Mouse (Mus musculus) liver, embryonic 15.5 days (tissue): ENCODE measurements around the gene Rbms3. TPM values are rescaled to one million over a fixed set of nuclear protein-coding genes. Genes with fewer than 3 reads are reported as not detected.

Experiments
- ATAC-seq: fragments of 200-750 bp; cut with Nextera tagmentation; 2 replicates; pipeline ENCODE4 v1.8.0; 2017; ENCODE audit warnings: moderate number of reproducible peaks, mild to moderate bottlenecking, moderate library complexity; ENCODE audit not compliant: insufficient read depth
- H3K27ac ChIP-seq: fragments of 300-500 bp; sonication (generic); replicated peaks from 2 replicates; pipeline ENCODE4 v1.5.1; 2015; ENCODE audit warnings: mild to moderate bottlenecking, inconsistent platforms
- H3K27me3 ChIP-seq: fragments of 300-500 bp; sonication (generic); 2 replicates; pipeline ENCODE4 v1.6.1; 2015; ENCODE audit warnings: mild to moderate bottlenecking, inconsistent platforms
- H3K36me3 ChIP-seq: fragments of 300-500 bp; sonication (generic); replicated peaks from 2 replicates; pipeline ENCODE4 v1.6.1; 2015; ENCODE audit warnings: moderate library complexity, mild to moderate bottlenecking, inconsistent platforms
- H3K4me1 ChIP-seq: fragments of 300-500 bp; sonication (generic); replicated peaks from 2 replicates; pipeline ENCODE4 v1.6.1; 2015; ENCODE audit warnings: inconsistent platforms
- H3K4me2 ChIP-seq: fragments of 300-500 bp; sonication (generic); 2 replicates; pipeline ENCODE4 v1.6.1; 2015; ENCODE audit warnings: moderate library complexity, mild to moderate bottlenecking, inconsistent platforms
- H3K4me3 ChIP-seq: fragments of 300-500 bp; sonication (generic); replicated peaks from 2 replicates; pipeline ENCODE4 v1.5.1; 2015; ENCODE audit warnings: mild to moderate bottlenecking, inconsistent platforms
- H3K9ac ChIP-seq: fragments of 300-500 bp; sonication (generic); 2 replicates; pipeline ENCODE4 v1.6.1; 2015; ENCODE audit warnings: moderate library complexity, mild to moderate bottlenecking, inconsistent platforms
- H3K9me3 ChIP-seq: fragments of 300-500 bp; sonication (generic); replicated peaks from 2 replicates; pipeline ENCODE4 v1.6.1; 2016; ENCODE audit warnings: inconsistent platforms
- WGBS: fragments of 180-500 bp; shearing (Covaris S2); methylation state at CpG from one replicate; pipeline ENCODE4 v1.1.7; 2015; ENCODE audit warnings: mixed read lengths; ENCODE audit not compliant: insufficient replicate concordance; 5-methylcytosine and 5-hydroxymethylcytosine counted together
- polyA plus RNA-seq: library from polyadenylated mRNA; unstranded; fragments of >200 nt; fragmentation: Nextera tagmentation; extraction: Ambion mirVana; gene quantifications from 2 replicates; pipeline ENCODE4 v1.2.1, GENCODE M21; 2015

Gene Rbms3
- polyA plus RNA-seq, 1 experiment from 2014 or later, result 3.0 TPM

DNA sequence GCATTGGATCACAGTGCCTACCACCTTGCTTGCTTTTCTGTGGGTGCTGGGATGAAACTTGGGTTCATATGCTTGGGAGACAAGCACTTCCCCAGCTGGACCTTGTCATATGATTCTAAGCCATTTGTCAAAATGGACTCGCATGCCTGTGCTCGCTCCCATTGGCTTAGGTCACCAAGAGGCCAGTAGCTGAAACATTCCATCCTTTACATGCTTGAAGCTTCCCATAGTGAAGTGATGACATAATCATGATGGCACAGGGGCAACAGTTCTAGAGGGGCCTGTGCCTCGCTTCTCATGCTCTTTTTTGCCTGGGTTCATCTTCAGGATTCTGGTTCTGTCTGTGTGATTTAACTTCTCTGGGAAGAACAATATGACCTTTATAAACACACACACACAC, 857.9 kb downstream of the Rbms3 start:
- H3K4me1 ChIP-seq, result no peaks in the 10 kb centered on the region
- no peak overlapping the region for H3K9ac ChIP-seq
- no peak overlapping the region for H3K27ac ChIP-seq
- no peaks in the 10 kb centered on the region for H3K27me3 ChIP-seq
- H3K4me3 ChIP-seq, result no peak overlapping the region
- no peaks in the 10 kb centered on the region for H3K36me3 ChIP-seq
- no peaks in the 10 kb centered on the region for H3K9me3 ChIP-seq
- 58% methylated on average over 3 of the region's 3 CpGs for WGBS
- ATAC-seq, result no peak
- H3K4me2 ChIP-seq, result no peak overlapping the region

DNA sequence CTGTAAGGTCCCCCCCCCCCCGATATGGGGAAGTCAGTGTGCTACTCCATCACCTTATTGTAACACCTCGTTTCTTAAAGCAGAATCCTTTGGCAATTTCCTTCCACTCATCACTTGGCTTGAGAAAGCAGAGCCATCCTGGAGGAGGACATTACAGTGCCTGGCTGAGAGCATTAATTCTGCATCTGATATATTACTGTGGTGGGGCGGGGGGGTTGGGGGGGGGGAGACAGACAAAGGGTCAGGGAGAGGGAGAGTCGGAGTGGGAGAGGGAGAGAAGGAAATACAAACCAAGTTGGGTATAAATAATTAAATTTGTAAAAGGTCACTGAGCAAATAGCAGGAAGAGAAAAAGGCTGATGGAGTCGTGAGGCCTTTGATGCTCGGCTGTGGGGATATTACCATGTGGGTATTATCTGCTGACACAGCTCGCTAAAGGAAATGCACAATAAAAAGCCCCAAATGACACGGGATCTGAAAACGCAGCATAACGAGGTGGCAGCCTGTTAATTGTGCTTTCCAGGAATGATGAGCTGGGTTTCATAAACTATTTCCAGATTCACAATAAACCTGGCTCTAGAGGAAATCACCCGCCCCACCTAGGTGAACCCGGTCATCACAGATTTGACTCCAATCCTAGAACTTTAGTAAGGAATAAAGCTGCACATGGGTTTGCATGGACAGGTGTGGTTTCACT, 860.2 kb downstream of the Rbms3 start:
- ATAC-seq, result no peak
- Histone ChIP-seq H3K9ac (no peak overlapping the region), H3K4me1 (no peaks in the 10 kb centered on the region), H3K27me3 (no peaks in the 10 kb centered on the region), H3K36me3 (no peaks in the 10 kb centered on the region), H3K9me3 (no peaks in the 10 kb centered on the region), H3K4me2 (no peak overlapping the region), H3K27ac (no peak overlapping the region), H3K4me3 (no peak overlapping the region)
- 44% methylated on average over 12 of the region's 12 CpGs for WGBS

DNA sequence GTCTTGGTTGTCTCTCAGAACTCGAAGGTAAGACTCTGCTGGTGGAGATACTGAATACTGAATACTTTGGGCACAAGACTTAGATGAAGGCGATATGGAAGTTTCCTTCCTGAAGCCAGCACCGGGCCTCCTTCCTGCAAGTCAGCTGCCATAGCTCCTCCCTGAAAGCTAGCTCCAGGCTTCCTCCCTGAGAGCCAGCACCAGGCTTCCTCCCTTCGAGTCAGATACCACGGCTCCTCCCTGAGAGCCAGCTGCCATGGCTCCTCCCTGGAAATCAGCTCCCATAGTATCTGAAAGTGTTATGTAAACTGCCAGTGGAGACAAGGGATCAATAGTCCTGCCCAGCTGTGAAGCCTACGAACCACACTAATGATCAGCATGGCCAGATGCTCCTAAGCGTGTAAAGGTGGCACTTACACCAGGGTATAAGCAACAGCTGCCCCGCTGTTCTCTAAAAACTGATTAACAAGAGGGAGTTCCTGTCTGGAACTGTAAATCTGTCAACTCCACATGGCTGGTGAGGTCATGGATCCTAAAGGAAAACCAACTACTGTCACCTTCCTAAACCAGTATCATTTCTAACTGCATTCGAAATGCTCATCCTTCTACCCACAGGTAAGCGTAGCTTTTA, 867.2 kb downstream of the Rbms3 start:
- 29% methylated on average over 10 of the region's 10 CpGs for WGBS
- H3K4me3 ChIP-seq, result no peak overlapping the region
- H3K9ac ChIP-seq, result no peak overlapping the region
- no peaks in the 10 kb centered on the region for H3K4me1 ChIP-seq
- no peaks in the 10 kb centered on the region for H3K36me3 ChIP-seq
- no peak for ATAC-seq
- no peak overlapping the region for H3K4me2 ChIP-seq
- H3K9me3 ChIP-seq, result no peaks in the 10 kb centered on the region
- H3K27ac ChIP-seq, result no peak overlapping the region
- no peaks in the 10 kb centered on the region for H3K27me3 ChIP-seq

DNA sequence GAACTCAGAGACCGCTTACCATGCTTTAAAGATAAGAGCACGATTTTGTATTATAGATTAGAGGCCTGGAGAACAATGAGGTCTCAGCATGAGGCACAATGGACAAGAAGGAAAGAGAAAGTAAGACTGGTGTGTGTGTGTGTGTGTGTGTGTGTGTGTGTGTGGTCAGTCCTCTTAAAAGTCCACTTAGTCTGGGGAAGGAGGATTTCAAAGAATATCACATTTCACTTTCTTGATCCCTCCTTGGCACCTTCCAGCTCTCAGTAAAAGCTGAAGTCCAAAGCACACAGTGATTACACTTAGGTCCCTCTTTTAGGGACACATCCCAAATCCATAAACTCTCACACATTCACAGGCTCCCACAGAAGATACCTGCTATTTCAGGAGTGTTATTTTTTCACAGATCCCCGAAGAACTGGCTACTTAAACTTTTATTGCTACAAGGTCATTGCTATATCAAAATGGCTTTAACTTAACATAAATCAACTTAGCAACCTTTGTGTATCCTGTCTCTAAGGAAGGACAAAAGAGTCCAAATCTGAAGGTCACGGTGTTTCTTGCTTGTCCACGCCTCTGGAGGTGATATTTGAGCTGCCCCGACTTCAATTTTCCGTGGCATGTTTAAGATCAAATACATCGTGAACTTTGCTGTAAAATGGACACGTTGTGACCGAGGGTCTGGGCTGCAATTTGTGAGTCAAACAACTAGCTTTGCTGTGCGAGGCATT, 880.7 kb downstream of the Rbms3 start:
- Histone ChIP-seq H3K27me3 (no peaks in the 10 kb centered on the region), H3K9me3 (no peaks in the 10 kb centered on the region), H3K4me1 (no peaks in the 10 kb centered on the region), H3K27ac (no peak overlapping the region), H3K9ac (no peak overlapping the region), H3K4me2 (no peak overlapping the region), H3K36me3 (no peaks in the 10 kb centered on the region), H3K4me3 (no peak overlapping the region)
- no peak for ATAC-seq
- 57% methylated on average over 11 of the region's 11 CpGs for WGBS

DNA sequence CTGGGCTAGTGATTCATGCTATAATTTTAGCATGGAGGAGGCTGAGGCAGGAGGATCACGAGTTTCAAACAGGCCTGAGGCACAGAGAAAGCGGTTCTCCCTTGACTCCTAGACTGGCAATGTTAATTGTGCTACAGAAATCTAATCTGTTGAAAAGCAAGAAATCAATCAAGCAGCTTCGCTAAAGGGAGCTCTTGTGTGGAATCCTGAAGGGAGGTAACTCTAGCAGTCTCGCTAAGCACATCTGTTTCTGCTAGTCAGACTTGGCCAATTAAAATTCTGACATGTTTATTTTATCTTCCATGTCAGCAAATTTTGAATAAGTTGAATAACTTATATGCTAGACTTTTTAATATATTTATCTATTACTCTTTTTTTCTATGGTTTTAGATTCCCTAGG, 881.4 kb downstream of the Rbms3 start:
- no peaks in the 10 kb centered on the region for H3K9me3 ChIP-seq
- H3K9ac ChIP-seq, result no peak overlapping the region
- H3K36me3 ChIP-seq, result no peaks in the 10 kb centered on the region
- no peak overlapping the region for H3K27ac ChIP-seq
- H3K4me2 ChIP-seq, result no peak overlapping the region
- ATAC-seq, result no peak
- no peaks in the 10 kb centered on the region for H3K27me3 ChIP-seq
- WGBS, result 59% methylated on average over 4 of the region's 4 CpGs
- H3K4me1 ChIP-seq, result no peaks in the 10 kb centered on the region
- H3K4me3 ChIP-seq, result no peak overlapping the region

DNA sequence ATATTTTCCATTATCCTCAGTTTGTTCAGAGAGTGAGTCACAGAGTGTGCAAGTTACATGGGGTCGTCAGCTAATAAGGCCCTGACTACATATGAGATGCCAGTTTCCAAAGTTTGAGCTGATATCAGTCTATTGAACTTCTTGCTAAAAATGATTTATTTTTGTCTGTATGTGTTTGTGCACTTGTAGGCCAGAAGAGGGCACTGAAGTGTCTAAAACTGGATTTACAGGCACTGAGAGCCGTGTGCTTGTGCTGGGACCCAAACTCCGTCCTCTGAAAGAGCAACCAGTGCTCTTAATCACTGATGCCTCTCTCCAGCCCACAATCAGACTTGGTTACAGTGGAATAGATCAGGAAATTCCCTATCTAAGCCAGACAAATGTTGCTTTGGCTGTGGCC, 882.8 kb downstream of the Rbms3 start:
- no peak for ATAC-seq
- Histone ChIP-seq H3K4me1 (no peaks in the 10 kb centered on the region), H3K36me3 (no peaks in the 10 kb centered on the region), H3K9me3 (no peaks in the 10 kb centered on the region), H3K4me2 (no peak overlapping the region), H3K9ac (no peak overlapping the region), H3K27ac (no peak overlapping the region), H3K4me3 (no peak overlapping the region), H3K27me3 (no peaks in the 10 kb centered on the region)
- 47% methylated on average over 3 of the region's 3 CpGs for WGBS

DNA sequence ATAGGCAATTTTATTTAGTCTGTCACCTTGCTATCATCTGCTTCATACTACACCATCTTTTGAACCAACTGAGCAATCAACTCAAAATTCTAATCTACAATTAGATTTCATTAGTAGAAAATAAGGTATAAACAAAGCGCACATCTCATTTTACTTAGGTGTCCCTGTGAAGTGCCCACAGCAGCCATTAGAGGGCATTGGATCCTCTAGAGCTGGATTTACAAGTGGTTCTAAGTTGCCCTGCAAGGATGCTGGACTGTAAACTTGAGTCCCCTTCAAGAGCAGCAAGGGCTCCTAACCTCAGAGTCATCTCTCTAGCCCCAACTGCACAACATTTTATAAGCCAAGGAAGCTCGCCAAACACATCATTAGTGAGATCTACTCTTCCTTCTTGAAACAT, 891.9 kb downstream of the Rbms3 start:
- no peak for ATAC-seq
- Histone ChIP-seq H3K36me3 (no peaks in the 10 kb centered on the region), H3K27ac (no peak overlapping the region), H3K27me3 (no peaks in the 10 kb centered on the region), H3K9me3 (no peaks in the 10 kb centered on the region), H3K9ac (no peak overlapping the region), H3K4me1 (no peaks in the 10 kb centered on the region), H3K4me2 (no peak overlapping the region), H3K4me3 (no peak overlapping the region)
- WGBS, result 60% methylated on average over 2 of the region's 2 CpGs

DNA sequence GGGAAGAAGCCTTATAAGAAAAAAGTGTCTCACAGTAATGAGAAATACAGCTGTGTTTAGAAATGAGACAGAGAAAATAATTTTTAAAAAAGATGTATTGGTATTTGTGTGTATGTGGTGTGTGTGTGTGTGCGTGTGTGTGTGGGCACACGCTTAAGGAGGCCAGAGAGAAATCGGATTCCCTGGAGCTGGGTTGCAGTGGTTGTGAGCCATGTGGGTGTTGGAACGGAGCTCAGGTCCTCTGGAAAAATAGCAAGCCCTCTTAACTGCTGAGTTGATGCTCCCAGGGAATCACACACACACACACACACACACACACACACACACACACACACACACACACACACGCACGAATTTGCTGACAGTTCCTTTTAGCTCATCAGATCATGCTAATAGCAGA, 900.5 kb downstream of the Rbms3 start:
- Histone ChIP-seq H3K4me2 (no peak overlapping the region), H3K27ac (no peak overlapping the region), H3K4me3 (no peak overlapping the region), H3K4me1 (no peaks in the 10 kb centered on the region), H3K36me3 (no peaks in the 10 kb centered on the region), H3K9ac (no peak overlapping the region), H3K9me3 (no peaks in the 10 kb centered on the region), H3K27me3 (no peaks in the 10 kb centered on the region)
- no peak for ATAC-seq
- 77% methylated on average over 6 of the region's 6 CpGs for WGBS

DNA sequence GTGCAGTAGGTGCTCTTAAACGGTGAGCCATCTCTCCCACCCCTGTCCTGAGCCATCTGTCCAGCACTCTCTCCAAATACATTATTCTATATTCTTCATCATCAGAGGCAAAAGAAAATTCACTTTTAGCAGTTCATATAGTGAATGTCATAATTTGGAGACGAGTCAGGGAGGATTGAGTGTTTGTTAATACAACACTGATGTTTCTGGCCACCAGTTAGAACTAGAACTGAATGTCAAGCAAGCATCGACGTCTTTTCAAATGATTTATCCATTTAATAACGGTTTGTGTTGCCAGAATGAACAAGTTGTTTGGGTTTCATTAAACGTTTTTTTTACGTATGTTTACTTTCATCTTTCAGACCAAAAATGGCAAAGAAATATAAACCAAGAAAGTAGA, 901.1 kb downstream of the Rbms3 start:
- WGBS, result 58% methylated on average over 7 of the region's 7 CpGs
- H3K27me3 ChIP-seq, result no peaks in the 10 kb centered on the region
- H3K36me3 ChIP-seq, result no peaks in the 10 kb centered on the region
- no peaks in the 10 kb centered on the region for H3K9me3 ChIP-seq
- no peaks in the 10 kb centered on the region for H3K4me1 ChIP-seq
- H3K9ac ChIP-seq, result no peak overlapping the region
- no peak overlapping the region for H3K4me2 ChIP-seq
- H3K27ac ChIP-seq, result no peak overlapping the region
- ATAC-seq, result no peak
- H3K4me3 ChIP-seq, result no peak overlapping the region

DNA sequence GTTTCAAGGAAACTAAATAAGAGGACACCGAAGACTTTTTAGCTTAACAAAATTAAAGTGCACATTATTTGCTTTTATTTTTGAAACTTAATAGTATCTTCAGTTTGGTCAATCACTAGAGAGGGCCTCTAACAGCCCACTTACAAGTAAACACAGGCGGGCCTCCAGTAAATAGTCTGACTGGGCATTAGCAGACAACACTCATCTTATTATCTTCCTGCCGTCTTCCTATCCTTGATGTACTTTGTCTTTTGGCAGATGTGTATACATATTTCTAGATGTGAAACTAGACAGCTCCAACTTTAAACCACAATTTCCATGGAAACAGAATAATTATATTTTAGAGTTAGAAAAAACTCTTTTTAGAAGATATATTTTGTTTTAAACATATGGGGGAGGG, 901.6 kb downstream of the Rbms3 start:
- Histone ChIP-seq H3K4me1 (no peaks in the 10 kb centered on the region), H3K27ac (no peak overlapping the region), H3K4me3 (no peak overlapping the region), H3K9ac (no peak overlapping the region), H3K9me3 (no peaks in the 10 kb centered on the region), H3K4me2 (no peak overlapping the region), H3K27me3 (no peaks in the 10 kb centered on the region), H3K36me3 (no peaks in the 10 kb centered on the region)
- no peak for ATAC-seq
- 71% methylated on average over 3 of the region's 3 CpGs for WGBS

DNA sequence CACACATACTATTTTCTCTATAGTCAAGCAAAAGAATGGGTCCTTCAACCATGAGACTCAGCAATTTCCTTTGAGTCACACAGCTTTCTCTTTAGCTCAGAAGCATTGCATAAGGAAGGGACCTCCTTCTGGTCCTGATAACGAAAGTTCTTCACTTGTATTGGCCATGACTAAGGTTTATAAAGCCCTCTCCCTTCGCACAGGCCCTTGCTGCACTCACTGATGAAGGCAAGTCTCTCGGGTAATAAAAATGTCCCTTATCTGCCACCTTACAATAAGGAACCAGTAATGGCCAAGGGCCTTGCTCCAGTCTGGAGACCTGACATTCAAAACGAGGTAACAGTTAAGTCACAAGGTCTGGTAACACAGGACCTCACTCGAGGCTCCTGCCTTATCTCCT, 905.1 kb downstream of the Rbms3 start:
- Histone ChIP-seq H3K9me3 (no peaks in the 10 kb centered on the region), H3K27me3 (no peaks in the 10 kb centered on the region), H3K4me1 (no peaks in the 10 kb centered on the region), H3K36me3 (no peaks in the 10 kb centered on the region), H3K4me3 (no peak overlapping the region), H3K27ac (no peak overlapping the region), H3K4me2 (no peak overlapping the region), H3K9ac (no peak overlapping the region)
- ATAC-seq, result no peak
- WGBS, result 34% methylated on average over 5 of the region's 5 CpGs
